Mouse (Mus musculus) heart, adult 2 months (tissue): ENCODE results near the gene Tepsin. TPM values are rescaled to one million over a fixed set of nuclear protein-coding genes. Genes with fewer than 3 reads are reported as not detected.

Experiments
- DNase-seq, 2 experiments: peaks; one replicate each; pipeline ENCODE4 v3.0.0; 2021
- H3K27ac ChIP-seq: fragments of 200-600 bp; 2 replicates; pipeline ENCODE4 v1.8.1; 2022
- H3K27me3 ChIP-seq: fragments of 200-500 bp; 2 replicates; pipeline ENCODE4 v1.6.1; 2012; ENCODE audit warnings: mild to moderate bottlenecking, low read length, inconsistent platforms, mixed read lengths; ENCODE audit not compliant: control insufficient read depth, insufficient read depth
- H3K36me3 ChIP-seq: fragments of 200-500 bp; 2 replicates; pipeline ENCODE4 v1.6.1; 2012; ENCODE audit warnings: low read length, inconsistent platforms; ENCODE audit not compliant: control insufficient read depth, insufficient read depth
- H3K4me1 ChIP-seq: fragments of 200-500 bp; 2 replicates; pipeline ENCODE4 v1.6.1; 2011; ENCODE audit warnings: low read length; ENCODE audit not compliant: control insufficient read depth, insufficient read depth
- H3K4me3 ChIP-seq: fragments of 200-600 bp; 2 replicates; pipeline ENCODE4 v1.8.1; 2022
- H3K79me2 ChIP-seq: fragments of 200-500 bp; replicated peaks from 2 replicates; pipeline ENCODE4 v1.6.1; 2012; ENCODE audit warnings: mild to moderate bottlenecking, inconsistent platforms, low read length, moderate library complexity, mixed read lengths; ENCODE audit not compliant: control insufficient read depth, insufficient read depth
- H3K9ac ChIP-seq: fragments of 200-500 bp; 2 replicates; pipeline ENCODE4 v1.6.1; 2012; ENCODE audit warnings: low read depth, mild to moderate bottlenecking, control low read depth, inconsistent platforms, low read length, mixed read lengths
- CTCF ChIP-seq: fragments of 200-600 bp; IDR thresholded peaks from 2 replicates; pipeline ENCODE4 v1.8.1; 2022; ENCODE audit warnings: antibody characterized with exemption, mild to moderate bottlenecking, moderate library complexity
- EP300 ChIP-seq: fragments of 200-500 bp; IDR thresholded peaks from 2 replicates; pipeline ENCODE4 v1.6.1; 2011; ENCODE audit warnings: low read depth, low read length, control low read depth; ENCODE audit not compliant: insufficient read depth
- POLR2A ChIP-seq: fragments of 200-500 bp; IDR thresholded peaks from 2 replicates; pipeline ENCODE4 v1.6.1; 2011; ENCODE audit warnings: mild to moderate bottlenecking, low read depth, low read length, control low read depth; ENCODE audit not compliant: insufficient read depth
- WGBS: fragments of 180-500 bp; shearing (Covaris S2); methylation state at CpG from one replicate; pipeline ENCODE4 v1.1.7; 2018; 5-methylcytosine and 5-hydroxymethylcytosine counted together
- intact Hi-C: fragments of 180-260 bp; cut with DNase I; formaldehyde crosslinking; loops from one replicate; pipeline ENCODE4 v1.15.1; 2025
- polyA plus RNA-seq: library from polyadenylated mRNA; depleted of rRNA; stranded (reverse); fragments of >200 nt; gene quantifications from 2 replicates; pipeline ENCODE4 v1.2.3, GENCODE M21; 2012
- total RNA-seq, 2 experiments: library from RNA; stranded (reverse); gene quantifications; 2 replicates each; pipeline ENCODE4 v1.2.3; 2021

The Tepsin gene
- total and polyA plus RNA-seq, 3 experiments = 6.1 to 19.1 (median 6.3) TPM

- H3K79me2 ChIP-seq = no peaks in the 10 kb centered on the region
- no peak for TF ChIP-seq POLR2A
- TF ChIP-seq CTCF = no peak
- TF ChIP-seq EP300 = no peak
- 86% methylated on average over 5 of the region's 5 CpGs for WGBS
- no peaks in the 10 kb centered on the region for H3K36me3 ChIP-seq
- H3K27ac ChIP-seq = no peak overlapping the region
- H3K9ac ChIP-seq = no peak overlapping the region
- no peak overlapping the region for H3K4me3 ChIP-seq
- no peak for DNase-seq
- intact Hi-C loops = no loop called here
- H3K4me1 ChIP-seq = no peaks in the 10 kb centered on the region
- no peaks in the 10 kb centered on the region for H3K27me3 ChIP-seq
Measured at GRCm38 (mm10) chr11:120063326-120063725, 35.2 kb downstream of the Tepsin start.

GRCm38 (mm10) chr11:120060634-120061033 is 37.9 kb downstream of the Tepsin start:
- Histone ChIP-seq H3K27ac (no peak overlapping the region), H3K79me2 (no peaks in the 10 kb centered on the region), H3K27me3 (no peaks in the 10 kb centered on the region), H3K9ac (no peak overlapping the region), H3K4me1 (no peaks in the 10 kb centered on the region), H3K4me3 (no peak overlapping the region), H3K36me3 (no peaks in the 10 kb centered on the region)
- intact Hi-C loops = no loop called here
- WGBS = 73% methylated on average over 8 of the region's 8 CpGs
- TF ChIP-seq POLR2A (no peak), CTCF (no peak), EP300 (no peak)
- no peak for DNase-seq

DNA sequence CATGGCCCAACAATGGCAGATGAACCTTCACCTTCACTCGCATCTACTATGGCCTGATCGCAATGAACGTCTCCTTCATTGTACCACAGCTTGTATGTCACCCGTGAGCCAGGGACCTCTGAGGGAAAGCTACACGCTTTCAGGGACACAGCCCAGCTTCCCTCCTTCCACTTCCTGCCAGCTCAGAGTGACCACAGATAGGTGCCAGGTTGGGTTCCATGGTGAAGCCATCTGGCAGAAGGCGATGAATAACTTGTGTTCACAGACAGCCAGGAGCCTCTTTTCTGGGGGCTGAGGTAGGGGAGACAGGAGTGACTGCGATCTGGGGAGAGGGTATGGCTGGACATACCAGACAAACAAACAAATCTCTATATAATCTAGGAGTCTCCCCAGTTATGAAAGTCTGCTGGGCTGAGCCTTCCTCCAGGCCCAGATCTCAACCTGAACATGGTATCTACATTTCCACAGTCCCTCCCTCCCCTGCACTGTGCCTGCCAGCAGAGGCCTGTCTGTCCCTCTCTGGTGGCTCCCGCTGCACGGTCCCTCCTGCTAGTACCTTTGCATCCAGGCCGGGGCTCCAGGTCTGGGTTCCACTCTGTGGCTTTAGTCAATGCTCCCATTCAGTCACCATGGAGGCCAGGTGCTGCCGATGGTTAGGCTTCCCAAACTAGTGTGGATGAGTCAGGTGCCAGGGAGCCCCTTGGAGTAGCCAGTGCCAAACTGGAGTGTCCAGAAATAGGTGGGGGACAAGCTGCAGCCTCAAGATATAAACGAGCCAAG is 42.4 kb downstream of the Tepsin start:
- Histone ChIP-seq H3K36me3 (no peaks in the 10 kb centered on the region), H3K79me2 (no peaks in the 10 kb centered on the region), H3K4me3 (no peak overlapping the region), H3K27ac (no peak overlapping the region), H3K4me1 (peaks cover 2% of the 10 kb centered on the region; the same call in 1 of the 2 replicates), H3K9ac (no peak overlapping the region), H3K27me3 (no peaks in the 10 kb centered on the region)
- intact Hi-C loops = no loop called here
- 77% methylated on average over 12 of the region's 12 CpGs for WGBS
- no peak for DNase-seq
- TF ChIP-seq EP300 = no peak
- no peak for TF ChIP-seq POLR2A
- no peak for TF ChIP-seq CTCF

- Histone ChIP-seq H3K9ac (no peak overlapping the region), H3K27me3 (no peaks in the 10 kb centered on the region), H3K4me3 (no peak overlapping the region), H3K27ac (no peak overlapping the region), H3K4me1 (peaks cover 2% of the 10 kb centered on the region; the same call in 1 of the 2 replicates), H3K36me3 (no peaks in the 10 kb centered on the region), H3K79me2 (no peaks in the 10 kb centered on the region)
- DNase-seq = no peak
- TF ChIP-seq POLR2A = no peak
- TF ChIP-seq EP300 = no peak
- no peak for TF ChIP-seq CTCF
- intact Hi-C loops = no loop called here
- 95% methylated on average over 4 of the region's 4 CpGs for WGBS
Measured at GRCm38 (mm10) chr11:120053846-120054245, 44.7 kb downstream of the Tepsin start.

- TF ChIP-seq EP300 = no peak
- TF ChIP-seq CTCF = no peak
- no peak for TF ChIP-seq POLR2A
- no peak overlapping the region for H3K4me3 ChIP-seq
- peak; percentile 42 to 49 for DNase-seq
- H3K27ac ChIP-seq = no peak overlapping the region; the same call in 1 of the 2 replicates
- H3K79me2 ChIP-seq = no peaks in the 10 kb centered on the region
- peaks cover 6% of the 10 kb centered on the region for H3K27me3 ChIP-seq
- 40% methylated on average over 9 of the region's 9 CpGs for WGBS
- no peaks in the 10 kb centered on the region for H3K36me3 ChIP-seq
- no peak overlapping the region for H3K9ac ChIP-seq
- intact Hi-C loops = no loop called here
- peaks cover 4% of the 10 kb centered on the region for H3K4me1 ChIP-seq
Measured at GRCm38 (mm10) chr11:120052274-120052673, 46.3 kb downstream of the Tepsin start.

GRCm38 (mm10) chr11:120051124-120051811 is 47.3 kb downstream of the Tepsin start:
- TF ChIP-seq EP300 = no peak
- TF ChIP-seq POLR2A = no peak
- TF ChIP-seq CTCF = no peak
- intact Hi-C loops = no loop called here
- DNase-seq = no peak
- Histone ChIP-seq H3K9ac (no peak overlapping the region), H3K36me3 (no peaks in the 10 kb centered on the region), H3K79me2 (no peaks in the 10 kb centered on the region), H3K4me3 (no peak overlapping the region), H3K4me1 (peaks cover 4% of the 10 kb centered on the region), H3K27me3 (peaks cover 9% of the 10 kb centered on the region), H3K27ac (no peak overlapping the region; the same call in 1 of the 2 replicates)
- WGBS = 65% methylated on average over 14 of the region's 14 CpGs
